ENCODE assay signal across 10 mouse cellular contexts in the genomic region with DNA sequence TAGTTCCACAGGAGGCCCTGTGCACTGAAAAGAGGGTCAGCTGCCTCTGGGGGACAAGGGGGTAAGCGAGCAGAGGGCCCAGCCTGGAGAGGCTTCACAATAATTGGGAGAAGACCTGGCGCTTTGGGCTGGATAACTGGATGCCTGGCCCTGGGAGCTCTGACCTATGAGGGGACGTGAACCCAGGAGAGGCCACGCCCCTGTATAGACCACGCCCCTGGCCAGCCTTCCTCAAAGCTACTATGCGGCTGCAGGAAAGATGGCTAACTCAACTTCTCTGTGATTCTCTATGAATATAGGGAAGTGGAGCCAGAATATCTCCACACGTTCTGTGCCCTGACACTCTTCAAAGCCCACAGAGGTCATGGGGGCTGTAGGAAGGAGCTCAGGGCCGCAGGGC. TPM values are rescaled to one million over a fixed set of nuclear protein-coding genes. Genes with fewer than 3 reads are reported as not detected.
DNase-seq lines count a peak whose midpoint lies in the region; ATAC-seq lines count a peak whose summit lies in the region.
"Had no signal": no experiment of that assay in that cellular context is flagged by ENCODE, and none has a peak within 500 bp of the region (broad histone marks: within the 10 kb centered on the region; RNA-seq: fewer than 3 reads in every experiment).

No protein-coding gene starts in this region.

- WGBS in heart, embryonic 12.5 days: 12% methylated on average over 8 of the region's 8 CpGs
- 6% methylated on average over 8 of the region's 8 CpGs for WGBS in limb, embryonic 10.5 days

- no peak for DNase-seq in heart, adult 18-20 months
- DNase-seq in thymus, postnatal 14 days: peak; percentile 13
- DNase-seq in thymus, postnatal 25 days: no peak
- DNase-seq in limb, embryonic 10.5 days (ENCODE audit: low spot score): peak; percentile 78
- DNase-seq in yolk sac, embryonic 10.5 days (ENCODE audit: low spot score): peak; percentile 50
- no peak for DNase-seq in frontal cortex, adult 2 months (ENCODE audit: extremely low spot score in 1 of 2, low spot score in 1 of 2)
- no peak for DNase-seq in adrenal gland, postnatal 25 days
- DNase-seq: thymus, adult 18-20 months had no signal

- no peaks in the 10 kb centered on the region for H3K27me3 ChIP-seq in heart, embryonic 12.5 days (replicated peaks)
- H3K27me3 ChIP-seq in limb, embryonic 10.5 days (ENCODE audit: low read depth, poor library complexity, severe bottlenecking): no peaks in the 10 kb centered on the region
- H3K27me3 ChIP-seq: Patski had no signal

- no peak for ATAC-seq in heart, embryonic 12.5 days (ENCODE audit: insufficient number of reproducible peaks, low FRiP score)
- ATAC-seq: Patski had no signal

- H3K27ac ChIP-seq in heart, embryonic 12.5 days (ENCODE audit: poor library complexity, severe bottlenecking): no peak overlapping the region; the same call in 1 of the 2 replicates
- H3K27ac ChIP-seq in limb, embryonic 10.5 days: peak overlapping the region; percentile 77

- no peaks in the 10 kb centered on the region for H3K36me3 ChIP-seq in heart, embryonic 12.5 days
- H3K36me3 ChIP-seq in limb, embryonic 10.5 days: no peaks in the 10 kb centered on the region

- H3K9me3 ChIP-seq in heart, embryonic 12.5 days (replicated peaks): no peaks in the 10 kb centered on the region
- H3K9me3 ChIP-seq in limb, embryonic 10.5 days (replicated peaks): no peaks in the 10 kb centered on the region

- peak overlapping the region; percentile 4; the same call in 1 of the 2 replicates for H3K4me3 ChIP-seq in heart, embryonic 12.5 days
- H3K4me3 ChIP-seq in limb, embryonic 10.5 days: peak overlapping the region; percentile 31

- 0 out of 2 replicates have a peak overlapping the region, but pooled peaks have one; percentile 3 for H3K9ac ChIP-seq in heart, embryonic 12.5 days

- peaks cover 42% of the 10 kb centered on the region for H3K4me1 ChIP-seq in heart, embryonic 12.5 days (replicated peaks)
- H3K4me1 ChIP-seq in limb, embryonic 10.5 days: peaks cover 66% of the 10 kb centered on the region

- H3K4me2 ChIP-seq in heart, embryonic 12.5 days: peak overlapping the region; percentile 31

RNA-seq across cellular contexts. Expression of a gene that starts 24.5 kb away (rescaled TPM):
- 68.6 and 69.1 TPM in 2 replicates for polyA plus RNA-seq in heart, embryonic 12.5 days (2016; fragmentation: Nextera tagmentation; extraction: Ambion mirVana)
- 1 to 10 TPM in 1 of 2 experiments, under 1 TPM in 1; 0.77 to 1.3 TPM for total RNA-seq in heart, adult 18-20 months (2021)
- 19.3 and 22.1 TPM in 2 replicates for polyA plus RNA-seq in limb, embryonic 10.5 days (2016; fragmentation: Nextera tagmentation; extraction: Ambion mirVana)
- polyA plus RNA-seq in frontal cortex, adult 2 months (2012; rRNA removed): 15.0 and 16.0 TPM in 2 replicates
- total RNA-seq in adrenal gland, postnatal 25 days (2021): 13.9 and 15.8 TPM in 2 replicates

Comparison
In these comparisons a context has a peak if more than half of its experiments do, and no peak if none do; other contexts are left out.
1. DNase-seq: peak in thymus, postnatal 14 days (single experiment), limb, embryonic 10.5 days (single experiment) and yolk sac, embryonic 10.5 days (single experiment); none in heart, adult 18-20 months (0 of 2), thymus, postnatal 25 days (single experiment), frontal cortex, adult 2 months (0 of 2) and adrenal gland, postnatal 25 days (single experiment).